Mouse (Mus musculus) right cerebral cortex, postnatal 10 days (tissue): ENCODE results near the gene Arpc1b.
"Not testable (repeated sequence)": the region's sequence is repeated elsewhere in the genome, so short reads cannot be mapped to it uniquely, and the experiment has no call there.

ENCODE experiments used
- DNase-seq, 2 experiments: peaks; one replicate each; pipeline ENCODE4 v3.0.0; 2021; ENCODE audit warnings: low spot score in 2 of 2

The Arpc1b gene

DNA sequence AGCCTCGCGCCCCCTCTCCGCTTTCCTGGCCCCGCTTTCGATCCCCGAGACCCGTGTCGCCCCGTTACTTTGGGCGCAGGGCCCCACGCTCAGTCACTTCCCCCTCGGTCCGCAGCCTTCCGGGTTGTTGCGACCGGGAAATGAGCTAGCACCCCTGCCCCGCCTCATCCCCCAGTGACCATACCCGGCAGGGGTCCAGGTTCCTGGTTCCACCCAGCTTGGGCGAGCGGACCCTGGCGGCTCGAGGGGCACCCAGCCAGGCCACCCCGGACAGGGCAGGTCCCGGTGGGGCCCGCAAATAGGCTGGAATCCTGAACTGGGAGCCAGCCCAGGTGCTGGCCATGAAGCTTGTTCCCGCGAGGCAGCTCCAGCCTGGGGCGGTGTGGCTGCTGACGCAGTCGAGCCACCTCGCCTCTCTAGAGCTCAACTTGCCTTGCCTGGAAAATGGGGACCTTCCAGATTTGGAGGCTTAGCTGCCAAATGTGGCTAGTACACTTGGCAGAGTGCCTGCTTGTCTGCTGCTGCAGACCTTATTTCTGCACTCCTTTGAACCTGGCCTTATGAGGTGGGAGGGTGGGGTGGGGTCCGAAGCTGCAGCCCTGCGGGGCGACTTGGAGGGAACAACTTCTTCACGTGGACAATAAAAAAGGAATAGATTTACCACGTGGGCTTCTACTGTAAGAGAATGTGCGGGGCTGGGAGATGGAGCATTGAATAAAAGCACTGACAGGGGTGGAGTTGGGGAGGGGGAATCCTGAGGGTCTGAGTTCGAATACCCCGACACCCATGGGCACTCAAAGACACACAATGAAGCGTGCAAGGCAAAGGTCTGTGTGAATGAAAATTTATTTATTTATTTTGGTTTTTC, 825 bp downstream of the Arpc1b start:
- DNase-seq: peak in 1 of 2 experiments; percentile 67

DNA sequence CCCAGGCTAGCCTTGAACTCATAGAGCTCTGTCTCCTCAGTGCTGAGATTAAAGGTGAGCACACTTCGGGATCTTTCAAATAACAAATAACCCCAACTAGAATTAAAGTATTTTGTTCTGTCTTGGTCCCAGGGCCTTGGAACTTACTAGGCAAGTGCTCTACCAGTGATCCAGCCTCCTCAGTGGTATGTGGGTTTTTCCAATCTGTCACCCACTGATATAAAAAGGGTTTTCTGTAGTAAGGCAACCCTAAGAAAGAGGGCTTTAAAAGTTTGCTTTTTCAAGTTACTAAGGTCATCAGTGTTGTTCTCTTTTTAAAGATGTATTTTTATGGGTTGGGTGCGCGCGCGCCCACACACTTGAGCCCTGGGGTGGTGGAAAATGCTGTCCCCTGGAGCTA, 1.7 kb downstream of the Arpc1b start:
- no peak for DNase-seq

DNA sequence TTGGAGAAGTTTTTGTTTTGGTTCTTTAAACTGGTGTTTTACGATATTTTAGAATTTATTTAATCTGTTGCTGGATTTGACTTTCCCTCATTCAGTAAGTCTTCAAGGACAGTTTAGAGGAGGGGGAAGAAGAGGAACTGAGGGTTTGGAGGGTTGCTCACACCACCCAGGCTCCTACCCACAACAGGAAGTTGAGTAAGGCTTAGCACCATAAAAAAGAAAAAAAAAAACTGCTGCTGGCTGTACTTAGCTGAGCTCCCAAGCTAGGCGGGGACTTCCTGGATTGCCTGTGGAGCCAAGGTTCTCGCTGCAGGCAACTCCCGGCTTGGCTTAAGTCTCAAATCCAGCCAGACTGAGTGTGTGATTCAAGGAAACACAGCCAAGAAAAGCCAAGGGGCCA, 2.3 kb downstream of the Arpc1b start:
- no peak for DNase-seq

DNA sequence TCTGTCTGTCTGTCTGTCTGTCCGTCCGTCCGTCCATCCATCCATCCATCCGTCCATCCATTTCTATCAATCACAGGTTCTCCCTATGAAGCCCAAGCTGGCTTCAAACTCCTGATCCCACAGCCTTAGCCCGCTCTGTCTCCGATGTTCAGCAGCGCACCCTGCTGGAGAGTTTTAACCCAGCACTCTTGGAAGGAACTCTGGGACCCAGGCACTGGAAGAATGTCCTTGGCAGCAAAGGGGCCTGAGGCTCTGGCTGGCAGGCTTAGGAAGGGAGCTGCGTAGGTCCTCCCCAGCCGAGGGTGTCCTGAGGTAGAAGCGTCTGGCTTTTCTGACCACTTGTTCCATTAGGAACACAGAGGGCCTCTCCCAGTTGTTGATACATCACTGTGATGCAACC, 2.9 kb downstream of the Arpc1b start:
- DNase-seq: peak in 1 of 2 experiments; percentile 65

DNA sequence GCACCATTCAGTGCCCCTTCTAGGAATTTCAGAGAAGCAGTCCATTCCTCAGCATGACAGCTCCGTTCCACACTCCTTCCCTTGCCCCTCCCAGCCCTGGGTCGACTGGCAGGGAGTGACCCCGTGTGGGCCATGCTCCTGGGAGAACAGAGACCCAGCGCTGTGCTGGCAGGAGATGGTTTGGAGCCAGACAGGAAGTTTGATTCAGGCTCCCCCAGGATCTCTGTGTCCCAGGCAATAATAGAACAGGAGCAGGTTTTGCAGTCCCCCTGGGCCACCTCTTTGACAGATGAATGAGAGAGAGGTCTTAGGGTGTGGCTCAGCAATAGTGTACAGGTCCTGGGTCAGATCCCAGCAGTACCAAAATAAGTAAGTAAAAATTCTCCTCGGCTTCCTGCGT, 4.0 kb downstream of the Arpc1b start:
- DNase-seq: no peak

DNA sequence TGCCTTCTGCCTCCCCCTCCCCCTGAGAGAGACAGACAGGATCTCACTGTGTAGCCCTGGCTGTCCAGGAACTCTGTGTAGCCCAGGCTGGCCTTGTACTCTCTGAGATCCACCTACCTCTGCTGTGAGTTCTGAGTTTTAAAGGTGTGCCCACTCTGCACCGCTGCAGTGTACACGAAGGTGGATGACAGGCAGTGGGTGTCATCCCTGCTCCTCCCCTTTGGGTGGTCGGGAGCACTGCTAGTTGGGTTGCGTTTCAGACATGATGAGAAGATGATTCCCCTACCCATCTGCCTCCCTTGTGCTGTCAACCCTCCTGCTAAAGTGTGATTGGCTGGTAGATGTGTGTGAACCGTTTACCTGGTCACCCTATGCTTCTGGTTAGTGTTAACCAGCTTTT, 4.4 kb downstream of the Arpc1b start:
- DNase-seq: no peak

DNA sequence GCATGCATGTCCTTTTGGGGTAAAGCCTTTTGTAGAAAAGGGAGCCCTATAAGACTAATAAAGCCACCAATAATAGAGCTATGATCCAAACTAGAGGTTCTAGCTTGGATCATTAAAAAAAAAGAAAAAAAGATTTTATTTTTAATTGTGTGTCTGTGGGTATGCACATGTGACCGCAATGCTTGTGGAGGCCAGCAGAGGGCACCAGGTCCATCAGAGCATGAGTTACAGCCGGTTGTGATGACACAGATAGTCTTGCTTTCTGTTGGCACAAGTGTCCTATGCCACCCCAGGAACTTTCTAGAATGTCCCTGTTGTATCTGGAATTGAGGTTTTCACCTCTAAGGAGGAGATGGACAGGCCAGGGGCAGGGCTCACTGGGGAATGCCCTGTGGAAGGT, 5.4 kb downstream of the Arpc1b start:
- no peak for DNase-seq

DNA sequence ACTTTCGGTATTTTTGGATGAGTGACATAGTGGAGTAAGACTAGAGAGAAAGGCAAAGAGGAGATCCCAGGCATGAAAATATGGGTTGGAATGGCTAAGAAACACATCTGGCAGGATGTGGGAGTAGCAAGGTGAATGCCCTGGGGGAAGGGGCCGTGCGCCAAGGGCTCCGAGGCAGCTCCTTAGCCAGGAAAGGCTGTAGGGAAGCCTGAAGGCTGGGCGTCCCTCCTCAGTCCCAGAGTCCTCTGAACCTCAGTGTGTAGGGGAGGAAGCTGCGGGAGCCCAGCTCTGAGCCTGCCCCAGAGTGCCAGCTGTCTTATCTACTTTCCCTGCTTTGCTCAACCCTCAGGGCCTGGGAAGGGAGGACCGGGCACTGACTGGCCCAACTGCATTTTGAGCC, 6.9 kb downstream of the Arpc1b start:
- no peak for DNase-seq

DNA sequence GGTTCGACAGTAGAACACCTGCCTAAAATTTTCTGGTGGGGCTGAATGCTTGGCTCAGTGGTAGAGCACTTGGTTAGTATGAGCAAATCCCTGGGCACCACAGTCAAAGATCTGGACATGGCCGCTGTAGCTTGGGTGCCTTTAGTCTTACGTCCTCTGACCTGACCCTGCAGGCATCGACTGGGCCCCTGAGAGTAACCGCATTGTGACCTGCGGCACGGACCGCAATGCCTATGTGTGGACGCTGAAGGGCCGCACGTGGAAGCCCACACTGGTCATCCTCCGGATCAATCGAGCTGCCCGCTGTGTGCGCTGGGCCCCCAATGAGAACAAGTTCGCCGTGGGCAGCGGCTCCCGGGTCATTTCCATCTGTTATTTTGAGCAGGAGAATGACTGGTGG, 9.4 kb downstream of the Arpc1b start:
- no peak for DNase-seq

DNA sequence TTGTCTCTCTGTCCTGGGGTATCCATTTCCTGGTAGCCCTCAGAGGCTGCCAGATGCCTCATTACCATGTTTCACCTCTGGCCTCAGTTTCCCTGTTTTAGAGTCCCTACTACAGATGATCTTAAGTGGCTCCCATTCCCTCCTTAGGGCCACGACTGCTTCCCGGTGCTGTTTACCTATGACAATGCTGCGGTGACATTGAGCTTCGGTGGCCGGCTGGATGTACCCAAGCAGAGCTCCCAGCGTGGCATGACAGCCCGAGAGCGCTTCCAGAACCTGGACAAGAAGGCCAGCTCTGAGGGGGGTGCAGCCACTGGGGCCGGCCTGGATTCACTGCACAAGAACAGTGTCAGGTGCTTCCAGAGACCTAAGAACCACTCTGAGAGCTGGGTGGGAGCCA, 12.6 kb downstream of the Arpc1b start:
- DNase-seq: no peak

DNA sequence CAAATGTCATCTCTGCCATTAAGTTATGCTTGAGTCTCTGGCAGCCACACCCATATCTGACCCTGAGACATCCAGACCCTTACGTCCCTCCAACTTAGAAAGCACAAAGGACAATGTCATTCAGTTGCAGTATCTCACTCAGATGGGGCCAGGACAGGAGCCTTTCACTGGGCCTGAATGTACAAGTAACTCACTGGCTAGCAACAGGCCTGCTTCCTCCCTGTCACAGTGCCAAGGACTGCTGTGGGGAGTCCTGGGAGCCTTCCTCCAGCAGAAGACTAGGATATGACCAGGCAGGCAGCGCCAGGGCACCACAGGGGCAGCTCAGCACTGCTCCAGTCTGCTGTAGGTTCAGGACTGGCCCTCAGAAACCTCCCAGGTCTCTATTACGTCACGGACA, 15.1 kb downstream of the Arpc1b start:
- no peak for DNase-seq

DNA sequence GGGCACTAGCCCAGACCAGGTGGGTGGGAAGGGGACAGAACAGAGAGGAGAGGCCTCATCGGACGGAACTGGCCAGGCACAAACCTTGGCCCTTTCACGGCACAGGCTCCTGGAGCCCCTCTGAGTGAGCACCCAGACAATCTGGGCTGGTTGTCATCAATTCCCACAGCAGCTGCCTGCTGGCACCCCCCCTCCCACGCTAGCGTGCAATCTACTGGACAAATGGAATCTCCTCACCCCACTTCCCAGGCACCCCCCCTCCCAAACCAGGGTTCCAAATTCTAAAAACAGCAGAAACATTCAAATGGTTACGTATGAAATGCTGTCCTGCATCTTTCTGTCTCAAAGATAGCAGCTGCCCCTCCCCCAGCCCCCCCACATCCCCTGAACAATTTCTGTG, 15.8 kb downstream of the Arpc1b start:
- not testable (repeated sequence) for DNase-seq

DNA sequence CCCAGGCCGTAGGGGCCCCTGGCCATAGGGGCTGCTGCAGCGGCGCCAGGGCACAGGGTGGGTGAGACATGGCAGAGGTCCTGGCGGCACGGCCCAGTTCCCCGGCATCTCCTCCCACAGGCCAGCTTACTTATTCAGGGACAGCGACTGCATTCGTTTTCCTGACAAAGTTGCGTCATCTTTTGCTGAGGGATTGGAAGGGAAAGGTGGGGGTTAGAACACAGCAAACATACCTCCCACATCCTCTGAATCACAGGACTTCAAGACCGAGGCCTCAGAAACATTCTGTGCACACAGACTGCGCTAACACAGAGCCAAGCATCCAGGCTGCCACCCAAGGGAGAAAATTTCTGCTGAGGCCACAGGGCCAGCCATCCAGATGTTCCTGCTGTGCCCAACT, 16.2 kb downstream of the Arpc1b start:
- no peak for DNase-seq

DNA sequence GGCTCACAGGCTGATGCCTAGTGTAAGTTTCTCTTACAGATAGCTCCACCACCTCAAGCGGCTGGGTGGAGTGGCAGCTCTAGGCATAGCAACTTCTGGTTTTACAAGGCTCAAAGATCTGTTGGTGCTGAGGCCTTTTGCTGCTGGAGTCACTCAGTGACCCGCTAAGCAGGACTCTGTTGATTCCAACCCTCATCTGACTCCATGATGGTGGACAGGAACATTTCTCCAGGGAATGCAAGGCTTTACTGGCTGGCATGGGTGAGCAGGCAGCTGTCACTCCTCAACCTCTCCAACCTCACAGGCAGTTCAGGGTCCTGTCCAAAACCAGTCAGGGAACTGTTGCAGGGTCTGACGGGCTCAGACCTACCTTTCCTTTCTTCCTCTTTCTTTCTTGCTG, 17.0 kb downstream of the Arpc1b start:
- no peak for DNase-seq

DNA sequence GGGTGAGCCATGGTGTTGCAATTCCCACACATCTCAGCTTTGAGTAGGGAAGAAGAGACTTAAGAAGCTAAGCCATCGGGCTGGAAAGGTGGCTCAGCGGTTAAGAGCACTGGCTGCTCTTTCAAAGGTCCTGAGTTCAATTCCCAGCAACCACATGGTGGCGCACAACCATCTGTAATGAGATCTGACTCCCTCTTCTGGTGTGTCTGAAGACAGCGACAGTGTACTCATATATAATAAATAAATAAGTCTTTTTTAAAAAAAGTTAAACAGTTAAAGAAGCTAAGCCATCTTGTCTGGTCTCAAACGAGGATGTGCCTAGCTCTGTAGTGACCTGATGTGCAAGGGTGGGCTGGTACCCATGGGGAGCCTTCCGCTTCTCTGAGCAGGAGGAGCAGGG, 19.3 kb downstream of the Arpc1b start:
- not testable (repeated sequence) for DNase-seq

DNA sequence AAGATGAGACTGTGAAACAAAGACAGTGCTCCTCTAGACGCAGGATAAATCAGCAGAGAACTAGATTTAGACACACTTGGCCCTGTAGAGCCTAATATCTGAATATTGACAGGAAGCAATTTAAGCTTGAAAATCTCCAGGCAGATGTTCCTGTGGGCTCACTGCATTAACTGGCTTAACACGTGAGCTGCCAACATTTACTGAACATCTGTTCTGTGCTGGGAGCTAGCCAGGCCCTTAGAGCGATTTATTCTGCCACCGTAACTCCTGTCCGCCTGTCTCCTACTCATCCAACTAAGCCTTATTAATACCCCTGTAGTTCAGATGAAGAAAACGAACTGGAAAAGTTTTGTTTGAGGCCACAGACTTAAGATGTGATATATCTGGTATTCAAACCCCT, 24.8 kb downstream of the Arpc1b start:
- DNase-seq: no peak

DNA sequence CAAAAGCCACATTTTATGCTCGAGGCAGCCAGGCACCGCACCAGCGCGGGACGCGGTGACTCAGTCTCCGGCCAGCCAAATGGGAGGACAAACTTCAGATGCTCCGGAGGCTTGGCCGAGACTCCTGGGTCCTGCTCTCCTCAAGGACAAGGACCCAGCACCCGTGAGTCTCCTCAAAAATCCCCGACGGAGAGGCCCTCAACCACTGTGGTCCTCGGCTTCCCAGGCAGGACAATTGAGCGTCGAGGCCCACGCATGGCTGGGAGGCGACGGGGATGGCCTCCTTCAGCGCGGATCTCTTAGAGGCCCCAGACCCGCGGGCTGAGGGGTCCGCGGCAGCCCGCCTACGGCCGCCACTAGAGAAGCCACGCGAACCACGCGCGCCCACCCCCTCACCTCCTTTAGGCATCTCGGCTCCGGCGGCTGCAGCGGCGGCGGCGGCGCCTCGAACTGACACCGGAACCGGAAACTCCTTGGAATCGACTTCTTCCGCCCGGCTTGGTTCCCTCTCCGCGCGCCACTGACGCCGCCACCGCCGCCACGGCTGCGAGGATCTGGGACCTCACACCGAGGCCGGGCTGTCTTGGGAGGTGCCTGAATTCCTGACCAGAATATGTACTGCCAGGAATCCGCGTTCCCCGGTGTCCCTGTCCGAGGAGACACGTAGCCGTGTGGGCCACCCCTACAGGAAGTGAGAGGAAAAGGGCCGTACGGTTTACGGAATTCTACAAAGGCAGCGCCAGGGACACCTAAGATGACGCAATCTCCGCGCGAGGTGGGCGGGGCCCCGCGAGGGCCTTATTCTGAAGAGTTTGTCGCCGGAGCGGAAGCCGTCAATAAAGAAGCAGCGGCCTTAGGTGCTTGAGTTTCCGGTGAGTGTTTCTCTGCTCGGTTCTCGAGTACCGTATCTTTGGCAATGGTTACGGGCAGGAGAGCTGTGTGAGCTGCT, 25.8 kb downstream of the Arpc1b start, which contains the start of the genes Pdap1 and Bud31:
TSS of gene Pdap1 (minus strand) at position 668 of the 949 bp plus-strand sequence.
TSS of gene Bud31 (plus strand) at position 792 of the 949 bp plus-strand sequence.
- DNase-seq: peak; percentile 96

DNA sequence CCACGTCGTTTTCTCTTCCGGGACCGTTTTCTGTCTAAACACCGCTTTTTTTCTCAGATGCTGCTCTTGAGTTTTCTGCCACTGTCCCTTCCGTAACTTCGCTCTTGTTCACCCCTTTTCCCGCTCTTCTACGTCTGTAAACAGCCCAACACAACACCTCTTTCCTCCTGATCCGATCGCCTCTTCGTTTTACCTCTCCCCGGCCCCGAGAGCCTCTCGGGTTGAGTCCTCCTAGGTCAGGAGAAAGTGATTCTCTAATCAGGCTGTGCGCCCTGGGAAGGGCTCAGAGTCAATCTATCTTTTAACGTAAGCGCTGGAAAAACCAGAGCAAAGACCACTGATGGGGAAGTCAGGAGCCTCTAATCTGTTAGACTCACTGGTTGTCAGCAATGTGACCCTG, 26.6 kb downstream of the Arpc1b start:
- DNase-seq: no peak

DNA sequence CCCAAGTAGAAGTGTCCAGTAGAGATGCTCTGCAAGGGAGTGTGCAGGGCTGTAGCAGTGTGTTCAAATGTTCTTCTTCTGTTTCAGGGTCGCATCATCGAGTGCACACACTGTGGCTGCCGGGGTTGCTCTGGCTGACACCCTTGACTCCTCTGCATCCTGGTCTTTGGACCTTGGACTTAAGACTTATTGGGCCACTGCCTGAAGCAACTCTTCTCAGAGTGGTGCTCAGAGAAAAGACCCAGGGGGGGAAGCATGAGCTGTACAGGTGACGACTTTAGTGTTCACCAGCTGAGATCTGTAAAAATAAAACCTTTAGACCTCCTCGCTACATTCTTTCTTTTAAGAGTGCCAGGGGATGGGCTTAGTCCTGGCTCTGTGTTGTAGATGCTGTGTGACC, 33.7 kb downstream of the Arpc1b start:
- DNase-seq: no peak

DNA sequence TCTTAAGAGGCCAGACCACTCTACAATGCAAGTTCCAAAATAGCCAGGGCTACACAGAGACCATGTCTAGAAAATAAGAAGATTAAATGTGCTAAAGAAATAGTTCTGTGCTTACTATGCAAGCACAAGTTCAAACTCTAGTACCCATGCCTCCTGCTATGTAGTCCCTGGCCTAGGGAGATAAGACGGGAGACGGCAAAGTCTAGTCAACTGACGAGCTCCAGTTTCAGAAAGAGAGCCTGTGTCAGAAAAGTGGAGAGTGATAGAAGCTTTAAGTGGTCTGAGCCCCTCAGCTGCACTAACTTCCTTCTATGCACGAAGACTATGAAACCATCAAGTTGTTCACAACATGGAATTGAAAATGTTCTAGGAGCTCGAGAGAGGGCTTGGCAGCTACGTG, 35.3 kb downstream of the Arpc1b start:
- DNase-seq: no peak

DNA sequence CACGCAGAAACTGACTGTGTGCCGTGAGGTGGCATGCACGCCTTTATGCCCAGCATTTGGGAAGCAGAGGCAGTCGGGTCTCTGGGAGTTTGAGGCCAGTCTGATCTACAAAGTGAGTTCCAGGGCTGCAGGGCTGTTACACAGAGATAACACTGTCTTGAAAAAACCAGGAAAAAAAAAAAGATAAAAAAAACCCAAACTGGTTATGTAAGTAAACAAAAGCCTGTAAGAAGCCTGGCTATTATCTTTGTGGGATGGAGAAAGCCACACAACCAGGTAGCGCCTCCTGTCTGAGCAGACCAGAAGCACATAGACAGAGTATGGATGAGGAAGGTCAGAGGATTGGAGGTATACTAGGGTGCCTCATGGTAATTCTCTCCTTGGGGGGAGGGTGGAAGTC, 38.7 kb downstream of the Arpc1b start:
- DNase-seq: no peak

DNA sequence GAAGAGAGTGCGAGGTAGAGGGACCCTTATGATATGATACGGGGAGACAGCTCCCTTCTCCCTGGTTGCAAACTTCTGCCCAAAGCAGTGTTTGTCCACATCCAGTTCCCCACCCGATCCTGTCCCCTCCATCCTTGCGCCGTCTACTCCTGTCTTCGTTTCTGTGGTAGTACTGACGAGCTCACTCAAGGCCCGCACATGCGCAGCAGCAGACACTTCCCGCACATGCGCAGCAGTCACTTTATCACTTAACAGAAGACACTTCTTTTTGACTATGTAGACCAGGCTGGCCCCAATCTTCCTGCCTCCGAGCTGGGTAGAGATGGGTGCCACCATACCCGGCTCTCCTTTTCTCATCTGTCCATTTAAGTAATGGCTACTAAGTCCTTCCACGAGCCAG, 47.3 kb downstream of the Arpc1b start:
- no peak for DNase-seq

DNA sequence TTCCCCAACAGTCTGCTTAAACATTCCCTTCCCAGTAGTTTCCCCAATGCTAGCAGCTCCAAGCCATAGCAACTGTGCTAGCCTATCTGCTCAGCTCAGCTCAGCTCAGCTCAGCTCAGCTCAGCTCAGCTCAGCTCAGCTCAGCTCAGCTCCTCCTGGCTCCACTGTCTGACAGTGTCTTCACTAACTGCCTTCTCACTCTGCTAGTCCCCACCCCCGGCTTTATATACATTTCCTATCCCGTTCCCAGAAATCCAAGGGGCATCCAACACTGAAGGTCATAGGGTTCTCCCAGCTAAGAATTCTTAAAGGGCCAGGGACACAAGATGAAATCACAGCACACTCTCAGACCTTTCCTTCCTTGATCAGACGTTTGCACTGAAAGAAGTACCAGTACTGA, 50.7 kb downstream of the Arpc1b start:
- no peak for DNase-seq
